Mouse (Mus musculus) limb, embryonic 12.5 days (tissue): ENCODE measurements at regions not wholly inside any gene's neighbourhood (a gene's known extent, or its start where the extent isn't known, plus 50 kb on each side); places are given as distances from the start of the nearest gene placed in this dataset.

Experiments used
- ATAC-seq: fragments of 200-750 bp; cut with Nextera tagmentation; 2 replicates; pipeline ENCODE4 v1.8.0; 2017; ENCODE audit warnings: low read depth, moderate TSS enrichment; ENCODE audit not compliant: insufficient number of reproducible peaks, insufficient read depth, low FRiP score, low TSS enrichment
- H3K27ac ChIP-seq: fragments of 300-500 bp; sonication (generic); 2 replicates; pipeline ENCODE4 v1.5.1; 2016; ENCODE audit warnings: mild to moderate bottlenecking, moderate library complexity
- H3K27me3 ChIP-seq: fragments of 300-500 bp; sonication (generic); 2 replicates; pipeline ENCODE4 v1.6.1; 2016; ENCODE audit warnings: mild to moderate bottlenecking, moderate library complexity
- H3K36me3 ChIP-seq: fragments of 300-500 bp; sonication (generic); 2 replicates; pipeline ENCODE4 v1.6.1; 2016; ENCODE audit warnings: mild to moderate bottlenecking, moderate library complexity
- H3K4me1 ChIP-seq: fragments of 300-500 bp; sonication (generic); replicated peaks from 2 replicates; pipeline ENCODE4 v1.6.1; 2016
- H3K4me2 ChIP-seq: fragments of 300-500 bp; sonication (generic); 2 replicates; pipeline ENCODE4 v1.6.1; 2016; ENCODE audit warnings: mild to moderate bottlenecking, moderate library complexity
- H3K4me3 ChIP-seq: fragments of 300-500 bp; sonication (generic); replicated peaks from 2 replicates; pipeline ENCODE4 v1.5.1; 2016; ENCODE audit warnings: mild to moderate bottlenecking
- H3K9ac ChIP-seq: fragments of 300-500 bp; sonication (generic); replicated peaks from 2 replicates; pipeline ENCODE4 v1.6.1; 2016; ENCODE audit warnings: mild to moderate bottlenecking, moderate library complexity
- H3K9me3 ChIP-seq: fragments of 300-500 bp; sonication (generic); 2 replicates; pipeline ENCODE4 v1.6.1; 2016; ENCODE audit warnings: mild to moderate bottlenecking, moderate library complexity
- WGBS: fragments of 180-500 bp; shearing (Covaris S2); methylation state at CpG from one replicate; pipeline ENCODE4 v1.1.7; 2016; 5-methylcytosine and 5-hydroxymethylcytosine counted together

DNA sequence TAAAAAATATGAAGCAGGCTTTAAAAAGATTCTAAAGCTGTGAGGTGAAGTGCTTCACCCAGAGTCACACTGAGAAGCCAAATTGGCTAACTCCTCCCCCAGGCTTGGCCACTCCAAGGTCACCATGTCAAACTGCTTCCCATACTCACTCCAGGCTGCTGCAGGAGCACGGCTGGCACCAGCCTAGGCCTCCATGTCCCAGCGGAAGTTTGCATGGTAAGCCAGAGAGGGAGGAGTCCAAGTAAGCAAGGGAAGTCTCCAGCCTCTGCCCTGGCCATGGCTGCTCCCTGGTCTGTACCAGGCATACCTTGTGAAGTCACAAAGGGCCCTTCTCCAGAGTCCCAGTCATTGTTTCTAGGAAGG lies 105.8 kb upstream of the Stx18 start:
- no peak for ATAC-seq
- H3K4me1 ChIP-seq: peaks cover 7% of the 10 kb centered on the region
- no peak overlapping the region for H3K4me2 ChIP-seq
- WGBS: 35% methylated on average over 2 of the region's 2 CpGs
- H3K36me3 ChIP-seq: no peaks in the 10 kb centered on the region
- H3K9ac ChIP-seq: no peak overlapping the region
- no peak overlapping the region for H3K27ac ChIP-seq
- no peaks in the 10 kb centered on the region for H3K9me3 ChIP-seq
- H3K4me3 ChIP-seq: no peak overlapping the region
- peaks cover 24% of the 10 kb centered on the region for H3K27me3 ChIP-seq

- H3K9ac ChIP-seq: no peak overlapping the region
- ATAC-seq: no peak
- peaks cover 7% of the 10 kb centered on the region for H3K4me1 ChIP-seq
- no peak overlapping the region for H3K4me2 ChIP-seq
- no peak overlapping the region for H3K4me3 ChIP-seq
- H3K9me3 ChIP-seq: no peaks in the 10 kb centered on the region
- no peaks in the 10 kb centered on the region for H3K36me3 ChIP-seq
- no peak overlapping the region for H3K27ac ChIP-seq
- WGBS: 76% methylated on average over 10 of the region's 10 CpGs
- peaks cover 21% of the 10 kb centered on the region for H3K27me3 ChIP-seq
Observed at GRCm38 (mm10) chr5:37932086-37932759, 106.3 kb upstream of the Stx18 start.

- Histone ChIP-seq H3K4me1 (peaks cover 38% of the 10 kb centered on the region), H3K27ac (no peak overlapping the region), H3K27me3 (peaks cover 57% of the 10 kb centered on the region)
Observed at GRCm38 (mm10) chr5:37920481-37920880, 96.1 kb upstream of the Msx1 start.

DNA sequence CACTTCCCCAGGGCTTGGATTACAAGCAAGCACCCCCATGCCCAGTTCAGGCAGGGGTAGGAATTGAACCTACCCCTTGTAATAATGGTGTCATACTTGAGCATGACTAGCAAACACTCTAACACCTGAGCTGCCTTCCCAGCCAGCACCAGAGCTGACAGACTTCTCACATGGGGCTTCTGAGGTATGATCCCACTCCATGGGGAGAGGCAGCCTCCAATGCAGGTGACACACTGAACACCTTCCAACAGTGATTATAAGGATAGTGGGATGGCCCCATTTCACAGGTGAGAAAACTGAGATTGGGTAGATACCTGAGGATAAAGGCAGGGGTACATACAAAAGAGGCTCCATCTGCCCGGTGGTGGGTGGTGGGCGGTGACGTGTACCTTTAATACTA lies 94.7 kb upstream of the Msx1 start:
- Histone ChIP-seq H3K9me3 (peaks cover 13% of the 10 kb centered on the region; the same call in 1 of the 2 replicates), H3K9ac (no peak overlapping the region), H3K4me3 (no peak overlapping the region), H3K36me3 (no peaks in the 10 kb centered on the region), H3K27me3 (peaks cover 69% of the 10 kb centered on the region), H3K4me1 (peaks cover 38% of the 10 kb centered on the region), H3K27ac (no peak overlapping the region), H3K4me2 (no peak overlapping the region)
- WGBS: 81% methylated on average over 3 of the region's 3 CpGs
- ATAC-seq: no peak

More at GRCm38 (mm10) chr5:37920481-37920880, 96.1 kb upstream of the Msx1 start:
- H3K4me2 ChIP-seq: no peak overlapping the region
- peaks cover 13% of the 10 kb centered on the region; the same call in 1 of the 2 replicates for H3K9me3 ChIP-seq
- H3K9ac ChIP-seq: no peak overlapping the region
- H3K36me3 ChIP-seq: no peaks in the 10 kb centered on the region
- ATAC-seq: no peak
- WGBS: 7% methylated on average over 2 of the region's 2 CpGs
- H3K4me3 ChIP-seq: no peak overlapping the region

- Histone ChIP-seq H3K27me3 (peaks cover 77% of the 10 kb centered on the region), H3K4me3 (peak overlapping the region; percentile 26), H3K36me3 (no peaks in the 10 kb centered on the region), H3K9me3 (peaks cover 18% of the 10 kb centered on the region; the same call in 1 of the 2 replicates), H3K4me2 (peak overlapping the region; percentile 50), H3K4me1 (peaks cover 38% of the 10 kb centered on the region), H3K9ac (0 out of 2 replicates have a peak overlapping the region, but pooled peaks have one; percentile 18), H3K27ac (peak overlapping the region; percentile 72)
- WGBS: 2% methylated on average over 28 of the region's 28 CpGs
- ATAC-seq: peak; percentile 57; the same call in 1 of the 2 replicates
Observed at GRCm38 (mm10) chr5:37918001-37918707, 93.8 kb upstream of the Msx1 start.

- no peak overlapping the region for H3K4me3 ChIP-seq
- peak overlapping the region; percentile 50; the same call in 1 of the 2 replicates for H3K4me2 ChIP-seq
- WGBS: 5% methylated on average over 5 of the region's 5 CpGs
- no peak for ATAC-seq
- H3K36me3 ChIP-seq: no peaks in the 10 kb centered on the region
- H3K9me3 ChIP-seq: peaks cover 24% of the 10 kb centered on the region; the same call in 1 of the 2 replicates
- no peak overlapping the region for H3K9ac ChIP-seq
- peaks cover 80% of the 10 kb centered on the region for H3K27me3 ChIP-seq
- H3K4me1 ChIP-seq: peaks cover 38% of the 10 kb centered on the region
- H3K27ac ChIP-seq: 0 out of 2 replicates have a peak overlapping the region, but pooled peaks have one; percentile 59
Observed at GRCm38 (mm10) chr5:37917161-37917560, 92.8 kb upstream of the Msx1 start.

DNA sequence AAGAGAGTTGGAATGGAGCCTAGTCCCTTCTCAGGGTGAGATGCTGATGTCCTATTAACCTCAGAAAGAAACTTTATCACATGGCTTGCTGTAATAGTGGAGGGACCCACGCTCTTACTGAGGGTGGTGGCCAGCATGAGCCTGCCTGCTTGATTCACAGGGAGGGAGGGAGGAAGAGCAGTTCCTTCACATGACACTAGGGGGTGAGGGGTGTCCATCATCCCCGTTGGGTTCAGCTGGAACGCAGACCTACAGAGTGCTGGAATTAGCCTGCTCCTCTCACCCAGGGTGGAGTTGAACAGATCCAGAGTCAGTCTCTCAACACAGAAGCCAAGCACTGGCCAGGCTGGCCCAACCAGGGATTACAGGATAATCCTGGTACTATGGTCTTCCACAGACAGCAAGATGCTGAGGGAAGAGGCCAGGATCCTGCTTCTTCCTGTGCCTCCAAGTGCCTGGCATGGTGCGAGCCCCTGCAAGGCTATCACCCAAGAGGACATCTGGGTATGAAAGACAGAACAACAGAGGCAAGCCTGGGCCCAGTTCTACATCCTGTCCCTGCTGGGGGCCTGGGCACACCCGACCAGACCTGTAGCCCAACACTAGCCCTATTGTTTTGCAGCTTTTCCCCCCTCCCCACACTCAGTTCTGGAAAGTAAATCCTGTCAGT lies 80.4 kb upstream of the Msx1 start:
- Histone ChIP-seq H3K36me3 (no peaks in the 10 kb centered on the region), H3K9me3 (peaks cover 2% of the 10 kb centered on the region; the same call in 1 of the 2 replicates), H3K27me3 (peaks cover 82% of the 10 kb centered on the region), H3K9ac (no peak overlapping the region), H3K4me2 (no peak overlapping the region), H3K27ac (no peak overlapping the region), H3K4me3 (no peak overlapping the region), H3K4me1 (peaks cover 32% of the 10 kb centered on the region)
- 0 out of 2 replicates have a peak, but pooled peaks have one; percentile 46 for ATAC-seq
- 49% methylated on average over 5 of the region's 5 CpGs for whole genome bisulfite sequencing

- peaks cover 92% of the 10 kb centered on the region for H3K27me3 ChIP-seq
- no peak overlapping the region for H3K4me3 ChIP-seq
Observed at GRCm38 (mm10) chr5:37903861-37904260, 79.5 kb upstream of the Msx1 start.

DNA sequence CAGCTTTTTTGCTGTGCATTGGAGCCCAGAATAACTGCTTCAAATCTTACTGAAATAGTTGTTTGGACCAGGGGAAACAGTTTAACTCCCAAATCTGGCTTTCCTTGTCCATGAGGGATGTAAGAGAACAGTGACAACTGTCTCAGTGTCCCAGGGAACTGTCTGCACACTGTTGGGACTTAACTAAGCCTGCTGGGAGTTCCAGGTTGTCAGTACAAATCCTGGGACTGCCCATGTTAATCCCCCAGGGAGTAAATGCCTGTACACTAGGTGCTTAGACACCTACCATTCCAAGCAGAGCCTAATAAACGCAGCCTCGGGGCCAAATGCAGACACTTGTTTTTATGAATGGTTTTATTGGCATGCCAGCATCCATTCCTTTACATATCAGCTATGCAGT lies 78.4 kb upstream of the Msx1 start:
- no peak overlapping the region for H3K4me2 ChIP-seq
- WGBS: 14% methylated on average over 2 of the region's 2 CpGs
- H3K36me3 ChIP-seq: no peaks in the 10 kb centered on the region
- peaks cover 38% of the 10 kb centered on the region for H3K4me1 ChIP-seq
- H3K9me3 ChIP-seq: no peaks in the 10 kb centered on the region
- no peak overlapping the region for H3K4me3 ChIP-seq
- no peak overlapping the region for H3K27ac ChIP-seq
- no peak overlapping the region for H3K9ac ChIP-seq
- peaks cover 95% of the 10 kb centered on the region for H3K27me3 ChIP-seq
- no peak for ATAC-seq

More at GRCm38 (mm10) chr5:37903861-37904260, 79.5 kb upstream of the Msx1 start:
- Histone ChIP-seq H3K9me3 (no peaks in the 10 kb centered on the region), H3K9ac (no peak overlapping the region), H3K4me1 (peaks cover 32% of the 10 kb centered on the region), H3K36me3 (no peaks in the 10 kb centered on the region), H3K27ac (no peak overlapping the region), H3K4me2 (no peak overlapping the region)
- ATAC-seq: no peak
- WGBS: 73% methylated on average over 3 of the region's 3 CpGs

GRCm38 (mm10) chr5:37901861-37902291 lies 77.5 kb upstream of the Msx1 start:
- H3K27ac ChIP-seq: peak overlapping the region; percentile 67
- ATAC-seq: no peak; the same call in 1 of the 2 replicates

More at GRCm38 (mm10) chr5:37901861-37902291, 77.5 kb upstream of the Msx1 start:
- Histone ChIP-seq H3K27me3 (peaks cover 95% of the 10 kb centered on the region), H3K9me3 (no peaks in the 10 kb centered on the region), H3K9ac (0 out of 2 replicates have a peak overlapping the region, but pooled peaks have one; percentile 23), H3K4me3 (peak overlapping the region; percentile 27), H3K36me3 (no peaks in the 10 kb centered on the region), H3K4me1 (peaks cover 46% of the 10 kb centered on the region), H3K4me2 (peak overlapping the region; percentile 58)
- WGBS: 2% methylated on average over 16 of the region's 16 CpGs
